Mouse (Mus musculus) NIH3T3 (cell line): ENCODE results near the gene Ms4a4b.
"Not testable (repeated sequence)": the region's sequence is repeated elsewhere in the genome, so short reads cannot be mapped to it uniquely, and the experiment has no call there.

ENCODE experiments used
- DNase-seq: peaks from one replicate; pipeline ENCODE4 v3.0.0-alpha.2; 2012; ENCODE audit warnings: low read depth

Ms4a4b gene

GRCm38 (mm10) chr19:11443338-11443737 lies at the start of gene Ms4a4b:
Gene Ms4a4b, plus strand, starts transcription at chr19:11443553.
- no peak for DNase-seq

GRCm38 (mm10) chr19:11395769-11396168 lies 47.6 kb upstream of the Ms4a4b start:
- no peak for DNase-seq

- DNase-seq = no peak
Observed at GRCm38 (mm10) chr19:11404527-11404926, 38.8 kb upstream of the Ms4a4b start, which contains the start of gene Ms4a4c. Gene Ms4a4c, plus strand, starts transcription at chr19:11404770.

DNA sequence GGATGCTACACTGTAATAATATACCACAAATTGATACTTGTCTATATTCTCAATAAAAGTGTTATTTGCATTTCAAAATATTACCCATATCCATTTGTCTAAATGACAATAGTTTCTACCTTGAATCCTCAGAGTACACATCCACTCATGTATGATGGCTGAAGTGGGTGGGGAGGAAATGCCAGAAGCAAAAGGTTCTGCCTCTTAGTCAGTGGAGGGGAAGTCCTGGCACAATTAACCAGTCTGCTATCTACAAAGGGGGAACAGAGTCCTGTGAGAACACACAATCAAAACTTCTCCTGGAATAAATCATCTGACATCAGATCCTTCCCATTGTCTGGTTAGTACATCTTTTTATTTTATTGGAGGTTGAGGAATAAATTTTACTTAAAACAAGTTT lies 35.9 kb upstream of the Ms4a4b start:
- no peak for DNase-seq

DNA sequence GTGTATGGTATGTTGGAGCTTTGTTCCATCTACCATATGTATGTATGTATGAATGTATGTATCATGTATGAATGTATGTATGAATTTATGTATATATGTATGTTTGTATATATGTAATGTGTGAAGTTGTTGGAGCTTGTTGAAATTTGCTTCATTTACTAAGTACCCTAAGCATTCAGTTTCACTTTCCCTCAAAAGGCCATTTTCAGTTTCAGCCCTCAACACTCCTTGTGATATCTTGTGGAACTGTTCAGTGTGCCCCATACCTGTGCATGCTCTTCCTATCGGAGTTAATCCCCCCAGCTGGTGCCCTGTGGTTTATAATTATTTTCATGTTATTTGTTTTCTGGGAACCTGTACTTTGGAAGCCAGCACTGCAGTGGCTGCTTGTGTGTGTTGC lies 34.8 kb upstream of the Ms4a4b start:
- no peak for DNase-seq

DNA sequence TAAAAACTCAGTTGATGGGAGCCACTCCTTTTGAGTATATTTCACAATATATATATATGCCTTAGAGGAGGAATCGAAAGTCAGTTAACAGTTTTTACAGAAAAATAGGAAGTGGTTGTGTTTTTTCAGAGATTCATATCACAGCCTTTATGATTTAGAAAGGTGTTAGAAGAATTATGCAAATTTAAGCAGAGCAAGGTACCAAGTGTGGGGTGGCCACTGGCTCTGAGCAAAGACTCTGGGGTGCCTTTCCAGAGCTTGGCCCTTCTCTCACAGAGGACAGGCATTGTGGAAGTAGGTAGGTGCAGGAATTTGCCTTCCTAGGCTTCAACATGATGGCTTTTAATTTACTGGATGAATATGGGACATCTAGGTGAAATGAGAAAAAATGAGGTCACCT lies 31.7 kb upstream of the Ms4a4b start:
- DNase-seq = no peak

DNA sequence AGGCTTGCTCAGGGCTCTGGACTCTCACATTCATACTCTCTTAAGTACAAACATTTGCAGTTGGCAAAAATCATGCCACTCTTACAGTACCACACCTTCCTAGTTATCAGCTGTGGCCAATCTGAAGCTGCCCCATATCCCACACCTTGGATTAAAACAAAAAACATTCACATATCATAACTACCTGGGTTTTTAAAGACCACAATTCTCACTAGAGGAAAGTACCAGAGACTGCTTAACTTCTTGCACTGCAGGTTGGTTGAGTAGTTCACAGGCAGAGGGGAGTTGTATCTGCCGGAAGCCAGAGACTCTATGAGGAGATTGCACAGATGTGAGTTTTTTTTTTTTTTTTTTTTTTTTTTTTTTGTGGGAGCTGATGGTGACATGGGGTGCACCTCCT lies 29.3 kb upstream of the Ms4a4b start:
- no peak for DNase-seq

- no peak for DNase-seq
Observed at GRCm38 (mm10) chr19:11415581-11415980, 27.8 kb upstream of the Ms4a4b start.

DNA sequence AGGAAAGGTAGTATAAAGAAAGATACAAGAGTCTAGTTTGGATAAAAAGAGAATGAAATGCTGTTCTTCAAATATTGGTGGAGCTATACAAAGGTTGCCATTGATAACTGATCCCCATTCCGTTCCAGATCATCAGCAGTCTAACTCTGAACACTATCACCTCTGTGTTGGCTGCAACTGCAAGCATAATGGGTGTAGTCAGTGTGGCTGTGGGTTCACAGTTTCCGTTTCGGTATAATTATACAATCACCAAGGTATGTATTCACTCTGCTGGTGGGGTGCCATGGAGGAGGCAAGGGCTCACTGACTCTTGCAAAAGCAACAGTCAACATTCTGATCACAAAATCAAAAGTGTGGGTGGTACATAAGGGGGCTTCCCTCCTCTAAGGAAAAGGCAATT lies 24.5 kb upstream of the Ms4a4b start:
- DNase-seq = not testable (repeated sequence)

DNA sequence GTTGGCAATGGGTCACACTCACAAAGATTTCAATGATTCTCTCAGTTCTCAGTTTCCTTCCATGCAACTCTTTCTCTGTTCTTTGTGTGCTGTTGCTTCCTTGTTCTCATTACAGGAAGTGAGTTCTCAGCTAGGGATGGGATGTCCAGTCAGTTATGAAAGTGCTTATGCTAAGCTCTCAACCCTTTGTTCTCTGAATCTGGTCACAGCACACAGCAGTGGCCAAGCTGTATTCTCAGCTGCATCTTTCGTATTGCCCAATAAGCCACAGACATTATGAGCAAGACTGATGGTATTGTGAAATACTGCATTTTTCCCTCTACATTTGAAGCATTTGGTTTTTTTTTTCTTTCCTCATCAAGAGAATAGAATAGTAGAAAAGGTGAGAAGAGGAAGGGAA lies 12.1 kb upstream of the Ms4a4b start:
- not testable (repeated sequence) for DNase-seq

DNA sequence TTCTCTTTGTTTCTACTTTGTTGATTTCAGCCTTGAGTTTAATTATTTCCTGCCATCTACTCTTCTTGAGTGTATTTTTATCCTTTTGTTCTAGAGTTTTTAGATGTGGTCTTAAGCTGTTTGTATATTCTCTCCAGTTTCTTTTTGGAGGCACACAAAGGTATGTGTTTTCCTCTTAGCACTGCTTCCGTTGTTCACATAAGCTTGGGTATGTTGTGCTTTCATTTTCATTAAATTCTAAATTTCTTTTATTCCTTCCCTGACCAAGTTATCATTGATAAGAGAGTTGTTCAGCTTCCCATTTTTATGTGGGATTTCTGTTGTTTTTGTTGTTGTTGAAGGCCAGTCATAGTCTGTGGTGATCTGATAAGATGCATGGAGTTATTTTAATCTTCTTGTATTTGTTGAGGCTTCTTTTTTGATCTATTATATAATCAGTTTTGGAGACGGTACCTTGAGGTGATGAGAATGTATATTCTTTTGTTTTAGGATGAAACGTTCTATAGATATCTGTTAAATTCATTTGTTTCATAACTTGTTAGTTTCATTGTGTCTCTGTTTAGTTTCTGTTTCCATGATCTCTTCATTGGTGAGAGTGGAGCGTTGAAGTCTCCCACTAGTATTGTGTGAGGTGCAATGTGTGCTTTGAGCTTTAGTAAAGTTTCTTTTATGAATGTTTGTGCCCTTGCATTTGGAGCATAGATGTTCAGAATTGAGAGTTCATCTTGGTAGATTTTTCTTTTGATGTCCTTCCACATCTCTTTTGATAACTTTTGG lies 8.1 kb upstream of the Ms4a4b start:
- DNase-seq = no peak

DNA sequence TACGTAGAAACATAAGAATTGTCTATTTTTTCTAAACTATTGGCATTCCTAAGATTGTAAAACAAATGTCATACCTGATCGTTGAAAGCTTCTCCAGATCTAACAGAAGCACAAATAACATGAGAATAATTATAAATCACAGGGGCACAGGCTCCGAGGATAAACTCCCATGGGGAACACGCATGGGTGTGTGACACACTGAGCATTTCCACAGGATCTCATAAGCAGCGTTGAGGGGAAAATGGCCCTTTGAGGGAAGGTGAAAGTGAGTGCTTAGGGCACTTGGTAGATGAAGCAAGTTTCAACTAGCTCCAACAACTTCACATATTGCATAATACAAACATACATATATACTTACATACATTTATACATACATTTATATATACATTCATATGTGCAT lies 611 bp downstream of the Ms4a4b start:
- DNase-seq = no peak

DNA sequence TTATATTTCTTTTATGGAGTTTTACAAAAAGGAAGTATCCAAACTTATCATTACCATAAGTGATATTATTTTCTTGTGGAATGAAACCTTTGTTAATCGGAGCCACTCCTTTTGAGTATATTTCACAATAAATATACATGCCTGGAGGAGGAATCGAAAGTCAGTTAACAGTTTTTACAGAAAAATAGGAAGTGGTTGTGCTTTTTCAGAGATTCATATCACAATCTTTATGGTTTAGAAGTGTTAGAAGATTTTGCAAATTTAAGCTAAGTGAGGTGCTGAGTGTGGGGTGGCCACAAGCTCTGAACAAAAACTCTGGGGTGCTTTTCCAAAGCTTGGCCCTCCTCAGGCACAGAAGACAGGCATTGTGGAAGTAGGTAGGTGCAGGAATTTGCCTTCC lies 3.9 kb downstream of the Ms4a4b start:
- no peak for DNase-seq

DNA sequence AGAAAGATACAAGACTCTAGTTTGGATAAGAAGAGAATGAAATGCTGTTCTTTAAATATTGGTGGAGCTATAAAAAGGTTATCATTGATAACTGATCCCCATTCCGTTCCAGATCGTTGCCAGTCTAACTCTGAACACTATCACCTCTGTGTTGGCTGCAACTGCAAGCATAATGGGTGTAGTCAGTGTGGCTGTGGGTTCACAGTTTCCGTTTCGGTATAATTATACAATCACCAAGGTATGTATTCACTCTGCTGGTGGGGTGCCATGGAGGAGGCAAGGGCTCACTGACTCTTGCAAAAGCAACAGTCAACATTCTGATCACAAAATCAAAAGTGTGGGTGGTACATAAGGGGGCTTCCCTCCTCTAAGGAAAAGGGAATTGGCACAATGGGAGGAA lies 15.7 kb downstream of the Ms4a4b start:
- not testable (repeated sequence) for DNase-seq

DNA sequence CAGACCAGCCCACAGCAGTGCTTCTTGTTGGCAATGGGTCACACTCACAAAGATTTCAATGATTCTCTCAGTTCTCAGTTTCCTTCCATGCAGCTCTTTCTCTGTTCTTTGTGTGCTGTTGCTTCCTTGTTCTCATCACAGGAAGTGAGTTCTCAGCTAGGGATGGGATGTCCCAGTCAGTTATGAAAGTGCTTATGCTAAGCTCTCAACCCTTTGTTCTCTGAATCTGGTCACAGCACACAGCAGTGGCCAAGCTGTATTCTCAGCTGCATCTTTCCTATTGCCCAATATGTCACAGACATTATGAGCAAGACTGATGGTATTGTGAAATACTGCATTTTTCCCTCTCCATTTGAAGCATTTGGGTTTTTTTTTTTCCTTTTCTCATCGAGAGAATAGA lies 21.4 kb downstream of the Ms4a4b start:
- not testable (repeated sequence) for DNase-seq

GRCm38 (mm10) chr19:11466471-11466870 lies 23.1 kb downstream of the Ms4a4b start:
- DNase-seq = no peak

GRCm38 (mm10) chr19:11468361-11468760 lies 25.0 kb downstream of the Ms4a4b start:
- not testable (repeated sequence) for DNase-seq

- DNase-seq = not testable (repeated sequence)
Observed at GRCm38 (mm10) chr19:11469215-11469614, 25.9 kb downstream of the Ms4a4b start, which contains the start of gene Ms4a6c. Gene Ms4a6c, plus strand, starts transcription at chr19:11469366.

DNA sequence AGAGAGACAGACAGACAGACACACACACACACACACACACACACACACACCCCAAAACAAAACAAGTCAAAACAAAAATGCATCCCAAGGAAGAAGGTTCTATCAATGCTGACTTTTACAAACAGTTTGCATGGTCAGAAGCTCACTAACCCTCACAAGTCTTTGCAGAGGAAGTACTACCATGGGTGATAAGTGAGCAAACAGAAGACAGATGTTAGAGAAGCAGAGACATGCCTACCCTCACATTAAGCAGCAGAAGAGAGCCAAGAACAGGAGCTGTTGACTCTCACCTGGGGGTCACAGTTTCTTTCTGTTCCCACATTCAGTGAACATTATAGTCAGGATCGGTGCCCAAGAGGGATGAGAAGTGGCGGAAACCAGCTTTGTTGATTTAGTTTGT lies 36.4 kb downstream of the Ms4a4b start:
- no peak for DNase-seq

GRCm38 (mm10) chr19:11482684-11483083 lies 39.3 kb downstream of the Ms4a4b start:
- no peak for DNase-seq

GRCm38 (mm10) chr19:11483941-11484340 lies 40.6 kb downstream of the Ms4a4b start:
- DNase-seq = no peak

- no peak for DNase-seq
Observed at GRCm38 (mm10) chr19:11484388-11484787, 41.0 kb downstream of the Ms4a4b start.

- DNase-seq = no peak
Observed at GRCm38 (mm10) chr19:11485266-11485665, 41.9 kb downstream of the Ms4a4b start.

GRCm38 (mm10) chr19:11485746-11486145 lies 42.4 kb downstream of the Ms4a4b start, which contains the start of gene Gm8369:
Gene Gm8369, plus strand, starts transcription at chr19:11485938.
- no peak for DNase-seq
